Mouse (Mus musculus) midbrain, embryonic 11.5 days (tissue): Measurements from ENCODE around the gene Dbf4. TPM values are rescaled to one million over a fixed set of nuclear protein-coding genes. Genes with fewer than 3 reads are reported as not detected.

Experiments used
- ATAC-seq: fragments of 200-750 bp; cut with Nextera tagmentation; 2 replicates; pipeline ENCODE4 v1.8.0; 2017; ENCODE audit warnings: moderate TSS enrichment, moderate library complexity; ENCODE audit not compliant: low FRiP score
- DNase-seq: peaks from one replicate; pipeline ENCODE4 v3.0.0; 2015; ENCODE audit warnings: low spot score; ENCODE audit errors: missing footprints
- H3K27ac ChIP-seq: fragments of 300-500 bp; sonication (generic); 2 replicates; pipeline ENCODE4 v1.5.1; 2014; ENCODE audit warnings: low read depth, low read length
- H3K27me3 ChIP-seq: fragments of 300-500 bp; sonication (generic); 2 replicates; pipeline ENCODE4 v1.6.1; 2014; ENCODE audit warnings: mild to moderate bottlenecking, low read length, moderate library complexity, mixed read lengths; ENCODE audit not compliant: control insufficient read depth, insufficient read depth
- H3K36me3 ChIP-seq: fragments of 300-500 bp; sonication (generic); 2 replicates; pipeline ENCODE4 v1.6.1; 2014; ENCODE audit warnings: mild to moderate bottlenecking, low read length, moderate library complexity, mixed read lengths; ENCODE audit not compliant: control insufficient read depth, insufficient read depth
- H3K4me1 ChIP-seq: fragments of 300-500 bp; sonication (generic); 2 replicates; pipeline ENCODE4 v1.6.1; 2014; ENCODE audit warnings: low read length; ENCODE audit not compliant: control insufficient read depth, insufficient read depth
- H3K4me2 ChIP-seq: fragments of 300-500 bp; sonication (generic); 2 replicates; pipeline ENCODE4 v1.6.1; 2014; ENCODE audit warnings: mild to moderate bottlenecking, moderate library complexity
- H3K4me3 ChIP-seq: fragments of 300-500 bp; sonication (generic); 2 replicates; pipeline ENCODE4 v1.5.1; 2014; ENCODE audit warnings: low read depth, low read length
- H3K9ac ChIP-seq: fragments of 300-500 bp; sonication (generic); 2 replicates; pipeline ENCODE4 v1.6.1; 2014; ENCODE audit warnings: low read length
- H3K9me3 ChIP-seq: fragments of 300-500 bp; sonication (generic); 2 replicates; pipeline ENCODE4 v1.6.1; 2016; ENCODE audit warnings: low read length; ENCODE audit not compliant: control insufficient read depth
- WGBS: fragments of 180-500 bp; shearing (Covaris S2); extraction: QIAGEN DNeasy Blood & Tissue Kit; methylation state at CpG from one replicate; pipeline ENCODE4 v1.1.7; 2014; 5-methylcytosine and 5-hydroxymethylcytosine counted together
- polyA plus RNA-seq: library from polyadenylated mRNA; unstranded; fragments of >200 nt; fragmentation: Nextera tagmentation; extraction: Ambion mirVana; gene quantifications from 2 replicates; pipeline ENCODE4 v1.2.1, GENCODE M21; 2014

The Dbf4 gene
- polyA plus RNA-seq, 1 experiment from 2014 or later: 79.2 TPM

DNA sequence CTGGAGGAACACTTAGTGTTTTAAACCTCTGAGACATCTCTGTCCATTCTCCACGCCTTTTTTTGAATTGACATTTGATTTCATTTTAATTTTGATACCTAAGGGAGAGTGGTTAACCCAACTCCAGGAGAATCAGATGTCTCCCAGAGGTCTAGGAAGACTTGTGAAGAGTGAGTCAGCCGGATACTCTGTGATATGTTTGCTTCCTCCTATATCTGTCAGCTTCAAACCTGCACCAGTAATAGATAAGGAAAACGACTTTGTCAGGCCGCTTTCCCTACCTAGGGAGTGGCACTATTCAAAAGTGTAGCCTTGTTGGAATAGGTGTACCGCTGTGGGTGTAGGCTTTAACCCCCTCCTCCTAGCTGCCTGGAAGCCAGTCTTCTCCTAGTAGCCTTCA lies 53.7 kb downstream of the Dbf4 start:
- Histone ChIP-seq H3K4me3 (no peak overlapping the region), H3K27ac (no peak overlapping the region), H3K4me2 (no peak overlapping the region), H3K9me3 (no peaks in the 10 kb centered on the region), H3K4me1 (no peaks in the 10 kb centered on the region), H3K9ac (no peak overlapping the region), H3K36me3 (no peaks in the 10 kb centered on the region), H3K27me3 (no peaks in the 10 kb centered on the region)
- 78% methylated on average over 5 of the region's 5 CpGs for WGBS
- no peak for DNase-seq
- ATAC-seq: no peak

DNA sequence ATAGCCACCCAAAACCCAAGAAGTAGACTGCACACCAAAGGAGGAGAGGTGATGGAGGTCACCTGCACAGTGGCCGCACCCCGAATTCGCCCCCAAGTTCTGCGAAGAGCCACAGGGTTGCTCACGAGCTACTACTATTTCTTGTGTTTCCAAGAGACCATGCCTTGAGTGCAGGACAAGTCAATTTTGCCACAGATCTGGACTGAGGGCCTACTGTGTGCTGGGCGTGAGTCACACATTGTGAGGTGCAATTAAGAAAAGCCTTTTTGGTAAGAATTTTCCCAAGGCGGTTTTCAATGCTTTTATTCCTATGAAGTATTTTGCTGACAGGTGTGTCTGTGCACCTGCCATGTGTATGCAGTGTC lies 54.2 kb downstream of the Dbf4 start:
- no peaks in the 10 kb centered on the region for H3K4me1 ChIP-seq
- H3K27me3 ChIP-seq: no peaks in the 10 kb centered on the region
- no peaks in the 10 kb centered on the region for H3K36me3 ChIP-seq
- DNase-seq (no peak), ATAC-seq (no peak)
- WGBS: 37% methylated on average over 7 of the region's 7 CpGs
- peak overlapping the region; percentile 73; the same call in 1 of the 2 replicates for H3K9ac ChIP-seq
- peak overlapping the region; percentile 86 for H3K4me2 ChIP-seq
- H3K9me3 ChIP-seq: no peaks in the 10 kb centered on the region
- no peak overlapping the region for H3K27ac ChIP-seq
- peak overlapping the region; percentile 65 for H3K4me3 ChIP-seq

DNA sequence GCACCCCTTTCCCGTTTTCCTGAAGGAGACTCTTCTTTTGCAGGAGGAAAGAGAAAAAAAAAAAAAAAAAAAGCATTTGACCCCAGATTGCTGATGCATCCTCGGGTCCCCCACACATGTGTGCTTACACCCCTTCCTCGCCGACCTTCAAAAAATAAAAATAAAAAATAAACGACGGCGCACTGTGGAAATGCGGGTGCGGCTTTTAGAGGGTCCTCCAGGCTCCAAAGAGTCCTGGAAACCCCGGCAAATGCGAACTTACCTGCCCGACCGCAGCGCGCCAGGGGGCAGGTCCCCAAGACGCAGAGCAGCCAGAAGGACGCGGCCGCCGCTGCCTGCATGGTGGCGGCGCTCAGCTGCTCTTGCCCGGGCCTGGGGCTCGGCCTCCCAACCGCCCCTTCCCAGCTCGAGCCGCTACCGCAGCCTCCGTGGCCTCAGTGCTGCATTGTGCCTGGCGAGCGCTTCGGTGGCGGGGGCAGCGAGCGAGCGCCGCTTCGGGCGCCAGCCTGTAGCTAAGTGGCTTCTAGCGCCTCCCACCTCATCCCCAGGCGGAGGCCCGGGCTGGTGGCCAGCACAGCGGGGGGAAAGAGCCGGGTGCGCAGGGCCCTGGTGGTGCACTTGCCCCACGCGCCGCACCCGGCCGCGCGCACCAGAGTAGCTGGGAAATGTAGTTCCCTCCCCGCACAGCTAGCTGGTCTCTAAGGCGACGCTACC lies 54.7 kb downstream of the Dbf4 start, which contains the start of gene Adam22:
TSS of gene Adam22 (minus strand) at position 547 of the 714 bp plus-strand sequence.
- Histone ChIP-seq H3K36me3 (no peaks in the 10 kb centered on the region), H3K27me3 (no peaks in the 10 kb centered on the region), H3K9ac (peak within 1 kb of the TSS; percentile 73), H3K4me3 (peak within 1 kb of the TSS; percentile 65), H3K27ac (peak within 1 kb of the TSS; percentile 54), H3K4me1 (no peaks in the 10 kb centered on the region), H3K9me3 (no peaks in the 10 kb centered on the region), H3K4me2 (peak within 1 kb of the TSS; percentile 86)
- under 1% methylated on average over 55 of the region's 55 CpGs for WGBS
- DNase-seq (peak; percentile 96), ATAC-seq (peak; percentile 97)

DNA sequence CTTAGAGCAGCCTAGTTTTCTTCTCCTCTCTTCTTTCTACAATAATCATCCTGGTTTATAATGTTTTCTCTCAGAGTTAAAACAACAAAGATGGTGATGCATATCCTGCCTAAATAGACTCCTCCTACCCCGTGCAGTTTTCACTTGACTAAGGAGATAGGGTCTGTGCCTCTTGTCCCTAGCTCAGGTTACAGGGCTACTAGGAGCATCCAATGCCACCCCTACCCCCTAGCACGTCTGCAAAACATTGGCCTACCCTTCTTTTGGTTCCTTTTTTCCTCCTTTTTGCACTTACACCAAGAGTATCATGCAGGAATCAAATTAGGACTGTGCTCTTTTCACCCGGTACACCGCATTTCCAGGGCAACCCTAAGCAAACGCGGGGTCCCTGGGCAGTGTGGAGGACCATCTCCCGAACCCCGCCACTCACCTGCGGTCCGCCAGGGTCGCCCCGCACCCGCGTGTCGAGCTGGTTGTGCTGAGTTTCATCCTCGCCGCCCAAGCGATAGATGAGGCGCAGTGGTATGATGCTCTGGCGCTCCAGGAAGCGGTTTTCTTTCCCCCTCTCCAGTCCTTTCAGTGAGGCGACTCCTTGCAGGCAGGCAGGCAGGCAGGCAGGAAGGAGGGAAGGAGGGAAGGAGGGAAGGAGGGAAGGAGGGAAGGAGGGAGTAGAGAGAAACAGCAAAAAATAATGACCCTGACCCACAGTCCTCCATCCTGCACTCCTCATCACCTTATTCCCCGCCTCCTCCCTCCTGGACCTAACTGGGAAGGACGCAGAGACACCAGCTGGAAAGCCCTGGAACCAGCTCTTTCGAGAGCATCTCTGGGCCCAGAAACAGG lies 55.5 kb downstream of the Dbf4 start:
- ATAC-seq (peak; percentile 58), DNase-seq (peak; percentile 92)
- Histone ChIP-seq H3K4me2 (peak overlapping the region; percentile 86), H3K9me3 (no peaks in the 10 kb centered on the region), H3K9ac (peak overlapping the region; percentile 73), H3K27me3 (no peaks in the 10 kb centered on the region), H3K27ac (no peak overlapping the region), H3K4me1 (no peaks in the 10 kb centered on the region), H3K4me3 (peak overlapping the region; percentile 65), H3K36me3 (no peaks in the 10 kb centered on the region)
- 2% methylated on average over 25 of the region's 25 CpGs for WGBS

DNA sequence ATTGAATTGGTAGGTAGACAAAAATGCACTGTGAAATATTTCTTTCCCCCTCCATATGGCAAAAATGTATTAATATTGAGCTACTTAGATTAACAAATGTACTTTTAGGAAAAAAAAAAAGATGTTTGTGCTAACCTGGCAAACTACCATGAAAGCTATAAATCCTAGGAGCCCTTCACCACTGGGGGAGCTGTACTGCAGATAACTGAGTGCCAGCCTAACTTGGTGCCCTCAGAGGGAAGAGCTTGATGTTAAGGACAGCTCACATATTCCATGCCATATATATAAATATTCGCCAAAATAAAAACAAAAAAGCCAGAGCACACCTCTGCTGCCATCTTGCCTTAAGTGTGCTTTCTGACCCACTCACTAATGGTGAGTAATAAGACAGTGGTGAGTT lies 60.2 kb downstream of the Dbf4 start:
- no peak for DNase-seq
- WGBS: 73% methylated on average over 1 of the region's 1 CpGs
- H3K4me1 ChIP-seq: no peaks in the 10 kb centered on the region

DNA sequence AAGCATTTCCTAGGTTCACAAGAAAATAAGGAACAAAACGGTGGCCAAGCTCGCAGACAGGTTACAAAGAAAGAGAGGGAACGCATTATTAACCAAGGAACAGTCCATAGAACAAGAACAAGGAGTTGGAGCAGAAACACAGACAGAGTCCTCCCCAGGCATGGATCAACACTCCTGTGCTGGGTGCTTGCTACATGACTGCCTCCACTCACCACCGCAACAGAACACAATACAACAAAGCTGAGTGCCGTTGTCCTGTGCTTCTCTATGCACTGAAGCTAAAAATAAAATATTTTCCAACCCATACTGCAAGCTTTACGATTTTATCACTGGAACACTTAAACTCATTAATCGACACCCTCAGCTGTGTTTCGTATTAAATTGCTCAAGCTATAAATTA lies 64.8 kb downstream of the Dbf4 start:
- Histone ChIP-seq H3K27me3 (no peaks in the 10 kb centered on the region), H3K9ac (no peak overlapping the region), H3K4me2 (no peak overlapping the region), H3K27ac (no peak overlapping the region), H3K9me3 (no peaks in the 10 kb centered on the region), H3K36me3 (no peaks in the 10 kb centered on the region), H3K4me3 (no peak overlapping the region), H3K4me1 (no peaks in the 10 kb centered on the region)
- no peak for DNase-seq
- WGBS: 76% methylated on average over 8 of the region's 8 CpGs
- no peak for ATAC-seq

More for the DNA sequence above, 60.2 kb downstream of the Dbf4 start:
- Histone ChIP-seq H3K27me3 (no peaks in the 10 kb centered on the region), H3K27ac (no peak overlapping the region), H3K9me3 (no peaks in the 10 kb centered on the region), H3K9ac (no peak overlapping the region), H3K4me3 (no peak overlapping the region), H3K36me3 (no peaks in the 10 kb centered on the region), H3K4me2 (no peak overlapping the region)
- no peak for ATAC-seq

DNA sequence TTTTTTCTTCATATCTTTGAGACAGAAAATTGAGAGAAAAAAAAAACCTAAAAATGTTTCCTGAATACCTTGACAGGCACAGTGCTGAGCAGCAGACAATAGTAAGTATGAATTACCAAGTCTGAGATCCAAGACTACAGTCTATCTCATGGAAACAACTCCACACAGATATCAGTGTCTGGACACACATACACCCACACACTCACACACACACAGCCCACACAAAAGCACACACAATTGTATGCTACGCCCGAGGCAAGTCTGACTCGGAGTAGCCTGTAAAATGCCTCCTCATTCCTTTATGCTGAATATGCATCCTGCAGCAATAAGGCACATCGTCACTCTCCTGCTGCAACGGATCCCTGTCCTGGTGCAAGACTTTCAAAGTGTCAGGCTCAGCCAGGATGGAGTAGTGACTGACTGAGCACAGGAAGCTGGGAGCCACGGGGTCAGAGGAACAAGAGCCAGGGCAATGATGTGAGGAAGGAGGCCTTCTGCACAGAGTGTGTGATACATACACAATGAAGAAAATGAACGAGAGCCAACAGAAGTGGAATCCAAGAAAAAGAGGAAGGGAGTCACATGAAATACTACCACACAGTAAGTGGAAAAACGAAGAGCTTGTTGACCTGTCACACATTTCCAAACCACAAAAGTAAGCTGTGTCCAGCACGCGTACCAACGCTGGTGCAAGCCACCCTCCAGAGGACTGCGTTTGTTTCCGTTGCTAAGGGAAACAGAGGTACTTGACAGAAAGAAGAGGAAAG lies 65.4 kb downstream of the Dbf4 start:
- H3K9me3 ChIP-seq: no peaks in the 10 kb centered on the region
- peak; percentile 33; the same call in 1 of the 2 replicates for ATAC-seq
- H3K36me3 ChIP-seq: no peaks in the 10 kb centered on the region
- no peak overlapping the region for H3K27ac ChIP-seq
- no peak overlapping the region for H3K4me2 ChIP-seq
- no peak overlapping the region for H3K4me3 ChIP-seq
- WGBS: 74% methylated on average over 13 of the region's 13 CpGs
- no peaks in the 10 kb centered on the region for H3K4me1 ChIP-seq
- DNase-seq: no peak
- H3K9ac ChIP-seq: no peak overlapping the region
- no peaks in the 10 kb centered on the region for H3K27me3 ChIP-seq

DNA sequence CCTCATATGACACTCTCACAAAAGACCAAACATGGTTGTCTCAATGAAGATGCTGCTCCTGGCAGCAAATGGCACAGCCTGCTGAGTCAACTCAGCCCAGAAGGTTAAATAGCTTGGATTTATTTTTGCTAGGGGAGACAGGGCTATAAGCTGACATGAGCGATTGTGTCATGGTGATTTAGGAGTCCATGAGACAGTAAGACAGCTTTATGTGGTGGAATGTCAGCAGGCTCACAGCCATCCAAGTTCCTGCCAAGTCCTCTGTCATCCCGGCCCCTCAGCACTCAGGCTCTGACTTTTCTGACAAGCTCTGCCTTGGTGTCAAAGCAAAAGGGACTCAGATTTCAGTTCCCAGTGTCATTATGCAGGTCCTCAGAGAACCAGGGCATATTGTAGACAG lies 66.2 kb downstream of the Dbf4 start:
- Histone ChIP-seq H3K36me3 (no peaks in the 10 kb centered on the region), H3K4me1 (no peaks in the 10 kb centered on the region), H3K9me3 (no peaks in the 10 kb centered on the region), H3K27ac (no peak overlapping the region), H3K9ac (no peak overlapping the region), H3K4me2 (no peak overlapping the region), H3K27me3 (no peaks in the 10 kb centered on the region), H3K4me3 (no peak overlapping the region)
- ATAC-seq (no peak), DNase-seq (no peak)
- WGBS: 88% methylated on average over 2 of the region's 2 CpGs
